Mouse (Mus musculus): ENCODE data around the gene Inpp4a.

The Inpp4a gene

DNA sequence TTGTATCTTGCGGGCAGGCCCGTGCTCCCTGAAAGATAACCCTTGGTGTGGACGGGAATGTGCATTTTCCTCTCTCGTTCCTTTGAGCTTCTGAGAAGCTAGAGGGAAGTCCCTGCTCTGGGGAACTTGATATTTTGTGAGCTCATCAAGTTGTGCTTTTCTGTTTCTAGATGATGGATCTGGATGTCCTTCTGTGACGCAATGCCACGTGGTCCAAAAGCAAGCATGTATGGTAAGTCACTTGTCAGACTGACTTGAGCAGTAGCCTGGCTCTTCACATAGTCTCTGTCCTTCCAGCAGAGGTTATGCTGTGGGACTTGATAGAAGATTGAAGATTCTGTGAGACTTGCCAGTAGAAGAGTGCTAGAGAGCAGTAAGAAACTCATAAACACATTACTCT lies 57.5 kb downstream of the Inpp4a start:
- DNase-seq (ENCODE audit: low spot score in 2 of 2), result no peak

- DNase-seq (ENCODE audit: low spot score in 2 of 2), result no peak
Measured at GRCm38 (mm10) chr1:37358621-37359020, 59.0 kb downstream of the Inpp4a start.

DNA sequence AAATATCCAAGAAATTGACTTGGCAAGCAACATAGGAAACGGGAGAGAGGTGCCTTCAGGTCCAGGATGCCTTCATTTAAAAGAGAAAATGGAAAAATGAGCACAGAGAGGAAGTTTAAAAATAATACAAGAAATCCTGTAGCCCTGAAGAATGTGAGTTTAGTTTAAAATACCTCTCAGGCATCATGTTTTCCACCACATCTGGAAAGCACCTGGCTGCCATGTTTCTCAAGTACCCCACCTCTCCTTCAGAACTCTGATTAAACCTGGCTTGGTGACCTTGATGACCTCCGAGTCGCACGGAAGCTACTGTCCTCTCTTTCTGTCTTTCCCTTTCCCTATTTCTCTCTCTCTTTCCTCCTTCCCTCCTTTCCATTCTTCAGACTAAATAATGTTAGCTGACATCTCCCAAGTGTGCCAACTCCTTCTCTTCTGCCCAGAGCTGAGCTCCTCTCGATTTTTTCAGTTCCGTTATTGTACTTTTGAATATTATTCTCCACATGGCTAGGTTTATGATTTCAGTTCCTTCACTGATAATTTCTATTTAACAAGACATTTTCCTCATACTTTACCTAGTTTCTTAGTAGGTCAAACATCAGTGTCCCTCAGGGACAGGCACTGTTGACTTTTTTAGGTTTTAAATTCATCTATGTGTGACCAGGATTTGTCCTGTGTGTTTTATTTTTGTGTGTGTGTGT lies 59.9 kb downstream of the Inpp4a start:
- no peak for DNase-seq (ENCODE audit: low spot score in 2 of 2)

DNA sequence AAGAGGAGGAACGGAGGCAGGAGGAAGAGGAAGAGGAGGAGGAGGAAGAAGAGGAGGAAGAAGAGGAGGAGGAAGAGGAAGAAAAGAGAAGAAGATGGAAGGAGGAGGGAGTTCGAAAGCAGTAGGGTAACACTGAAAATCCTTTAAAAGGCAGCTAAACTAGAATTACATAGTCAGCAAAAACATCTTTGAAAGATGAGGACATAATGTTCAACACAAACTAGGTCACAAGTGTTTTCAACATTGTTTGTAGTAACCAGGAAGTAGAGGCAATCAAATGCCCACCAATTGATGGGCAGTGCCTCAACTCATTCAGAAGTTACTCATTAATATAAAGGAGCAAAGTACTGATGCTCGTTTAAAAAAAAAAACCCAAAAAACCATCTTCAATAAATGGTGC lies 61.1 kb downstream of the Inpp4a start:
- DNase-seq (ENCODE audit: low spot score in 2 of 2), result no peak

DNA sequence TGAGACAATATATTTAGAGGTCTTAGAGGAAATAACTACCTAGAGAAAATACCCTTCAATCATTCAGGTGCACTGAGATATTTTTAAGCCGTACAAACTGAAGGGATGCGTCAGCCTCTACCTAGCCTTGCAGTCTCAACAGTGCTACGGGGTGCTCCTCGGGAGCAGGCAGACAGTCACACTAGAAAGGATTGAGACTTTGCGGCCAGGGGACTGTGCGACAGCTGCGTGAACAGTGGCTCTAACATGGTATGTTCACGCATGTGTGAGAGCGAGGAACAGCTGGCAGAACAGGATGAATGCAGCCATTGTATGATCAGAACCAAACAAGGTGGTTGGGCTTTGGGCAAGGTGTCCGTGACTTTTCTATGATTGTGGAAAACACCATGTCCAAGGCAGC lies 63.1 kb downstream of the Inpp4a start:
- no peak for DNase-seq (ENCODE audit: low spot score in 2 of 2)

DNA sequence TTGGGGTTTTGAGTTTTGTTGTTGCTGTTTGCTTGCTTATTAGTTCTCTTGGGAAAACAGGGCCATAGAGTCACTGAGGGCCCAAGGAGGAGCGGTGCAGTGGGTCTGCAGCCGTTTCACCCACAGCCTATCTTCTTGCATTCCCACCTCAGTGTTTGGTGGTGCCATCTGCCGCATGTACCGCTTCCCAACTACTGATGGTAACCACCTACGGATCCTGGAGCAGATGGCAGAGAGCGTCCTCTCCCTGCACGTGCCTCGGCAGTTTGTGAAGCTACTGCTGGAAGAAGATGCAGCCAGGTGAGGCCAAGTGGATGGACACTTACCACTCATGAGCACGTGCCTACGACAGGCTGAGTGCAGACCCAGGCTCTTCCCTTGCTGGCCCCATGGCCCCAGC lies 68.5 kb downstream of the Inpp4a start:
- DNase-seq (ENCODE audit: low spot score in 2 of 2), result no peak

DNA sequence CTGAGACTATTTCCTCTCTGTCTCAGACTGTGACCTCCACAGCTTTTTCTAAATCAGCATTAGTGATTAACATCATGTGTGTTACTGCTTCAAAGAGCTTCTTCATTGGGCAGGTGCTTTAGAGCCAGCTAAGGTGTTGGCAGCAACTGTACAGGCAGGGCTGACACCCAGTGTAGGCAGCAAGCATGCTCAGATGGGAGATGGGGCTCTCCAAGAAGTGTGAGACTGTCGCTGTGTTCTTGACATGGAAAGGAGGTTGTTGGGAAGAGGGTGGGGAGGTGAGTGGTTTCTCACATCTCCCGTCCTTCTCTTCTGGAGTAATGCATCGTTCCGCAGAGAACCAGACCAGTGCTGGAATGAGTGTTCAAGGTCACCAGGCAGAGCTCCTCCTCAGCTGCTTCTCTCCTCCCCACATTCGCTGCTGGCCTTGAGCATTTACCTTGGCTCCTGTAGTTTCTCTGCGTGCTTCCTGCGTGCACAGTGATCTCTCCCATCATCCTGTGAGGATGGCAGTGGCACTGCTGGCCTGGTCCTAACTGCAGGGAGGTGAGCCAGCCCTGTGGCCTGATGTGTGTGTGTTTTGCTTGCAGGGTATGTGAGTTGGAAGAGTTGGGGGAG lies 69.2 kb downstream of the Inpp4a start:
- no peak for DNase-seq (ENCODE audit: low spot score in 2 of 2)

- DNase-seq (ENCODE audit: low spot score in 2 of 2), result no peak
Measured at GRCm38 (mm10) chr1:37376177-37376576, 76.5 kb downstream of the Inpp4a start.

GRCm38 (mm10) chr1:37376751-37377150 lies 77.1 kb downstream of the Inpp4a start:
- DNase-seq (ENCODE audit: low spot score in 2 of 2), result no peak

- no peak for DNase-seq (ENCODE audit: low spot score in 2 of 2)
Measured at GRCm38 (mm10) chr1:37378095-37378494, 78.4 kb downstream of the Inpp4a start.

GRCm38 (mm10) chr1:37379536-37379935 lies 79.9 kb downstream of the Inpp4a start:
- DNase-seq (ENCODE audit: low spot score in 2 of 2), result no peak

GRCm38 (mm10) chr1:37380913-37381312 lies 81.2 kb downstream of the Inpp4a start:
- no peak for DNase-seq (ENCODE audit: low spot score in 2 of 2)

DNA sequence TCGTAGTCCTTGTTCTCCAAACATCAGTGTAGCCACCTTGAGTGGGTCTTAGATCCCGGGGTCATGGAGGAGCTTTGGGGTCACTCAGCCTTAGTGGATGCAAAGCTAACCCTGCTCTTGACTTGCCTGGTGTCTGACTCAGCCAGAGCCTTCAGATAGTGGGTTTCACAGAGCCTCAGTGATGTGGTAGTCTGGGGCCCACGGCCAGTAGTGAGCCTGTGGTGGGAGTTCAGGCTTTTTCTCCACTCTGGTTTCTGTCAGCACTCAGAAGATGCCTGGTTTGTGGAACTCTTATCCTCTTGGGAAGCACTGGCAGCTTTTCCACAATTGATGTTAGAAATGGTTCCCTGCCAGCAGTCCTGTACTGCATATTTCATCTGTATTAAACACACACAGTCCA lies 84.6 kb downstream of the Inpp4a start:
- DNase-seq (ENCODE audit: low spot score in 2 of 2), result no peak

- DNase-seq (ENCODE audit: low spot score in 2 of 2), result no peak
Measured at GRCm38 (mm10) chr1:37386448-37386971, 86.8 kb downstream of the Inpp4a start.

DNA sequence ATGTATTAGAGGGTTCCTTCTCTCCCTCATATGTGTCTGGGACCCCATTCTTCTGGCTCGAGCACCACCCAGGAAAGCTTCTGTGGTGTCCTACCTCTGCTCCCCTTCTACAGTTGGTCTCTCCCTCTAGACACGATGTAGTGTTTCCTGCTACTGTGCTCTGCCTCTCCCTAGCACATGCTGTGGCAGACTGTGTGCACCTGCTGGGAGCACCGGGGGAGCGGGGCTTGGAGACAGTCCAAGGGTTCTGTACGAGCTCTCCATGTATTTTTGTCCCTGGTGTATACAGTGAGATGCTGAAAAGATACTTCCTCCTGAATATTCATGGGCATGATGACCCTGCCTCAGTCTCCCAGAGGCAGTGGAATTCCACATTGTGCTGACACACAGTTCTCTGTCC lies 93.5 kb downstream of the Inpp4a start:
- DNase-seq (ENCODE audit: low spot score in 2 of 2), result no peak

GRCm38 (mm10) chr1:37396481-37396880 lies 96.8 kb downstream of the Inpp4a start:
- DNase-seq (ENCODE audit: low spot score in 2 of 2), result no peak

- DNase-seq (ENCODE audit: low spot score in 2 of 2), result no peak
Measured at GRCm38 (mm10) chr1:37398961-37399360, 99.3 kb downstream of the Inpp4a start.

DNA sequence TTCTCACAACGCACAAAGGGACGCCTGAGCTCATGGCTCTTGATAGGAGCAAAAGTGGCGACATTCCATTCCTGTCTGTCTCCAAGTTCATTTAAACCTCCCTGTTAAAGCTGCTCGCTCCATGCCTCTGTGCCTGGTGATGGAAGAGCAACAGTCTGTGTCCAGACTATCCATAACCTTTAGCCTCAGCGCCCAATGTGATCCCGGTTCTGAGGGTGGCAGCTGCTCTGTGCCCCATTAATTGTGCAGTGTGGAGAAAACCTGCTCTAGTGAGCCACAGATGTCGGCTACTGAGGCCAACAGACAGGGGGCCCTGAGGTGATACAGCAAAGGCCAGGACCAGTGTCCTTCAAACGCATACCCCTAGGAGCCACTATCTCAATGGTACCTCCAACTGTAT lies 100.1 kb downstream of the Inpp4a start:
- no peak for DNase-seq (ENCODE audit: low spot score in 2 of 2)

DNA sequence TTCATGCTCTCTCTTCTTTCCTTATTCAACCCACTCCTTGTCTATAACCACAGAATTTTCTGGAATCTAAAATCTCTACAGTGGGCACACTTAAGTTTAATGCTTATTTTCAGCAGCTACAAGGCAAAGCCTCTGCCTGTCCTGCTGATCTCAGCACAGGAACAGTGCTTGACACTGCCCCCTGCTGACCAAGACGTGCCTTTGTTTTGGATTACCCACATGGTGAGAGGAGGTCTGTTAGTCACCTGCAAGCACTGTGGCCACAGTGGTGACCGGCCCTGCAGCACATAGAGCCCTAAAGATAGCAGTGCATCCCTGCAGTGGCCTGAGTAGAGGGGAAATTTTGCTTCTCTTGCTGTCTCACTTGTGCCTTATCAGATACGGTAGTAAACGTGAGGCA lies 102.0 kb downstream of the Inpp4a start:
- peak in 1 of 2 experiments; percentile 43 for DNase-seq (ENCODE audit: low spot score in 2 of 2)

DNA sequence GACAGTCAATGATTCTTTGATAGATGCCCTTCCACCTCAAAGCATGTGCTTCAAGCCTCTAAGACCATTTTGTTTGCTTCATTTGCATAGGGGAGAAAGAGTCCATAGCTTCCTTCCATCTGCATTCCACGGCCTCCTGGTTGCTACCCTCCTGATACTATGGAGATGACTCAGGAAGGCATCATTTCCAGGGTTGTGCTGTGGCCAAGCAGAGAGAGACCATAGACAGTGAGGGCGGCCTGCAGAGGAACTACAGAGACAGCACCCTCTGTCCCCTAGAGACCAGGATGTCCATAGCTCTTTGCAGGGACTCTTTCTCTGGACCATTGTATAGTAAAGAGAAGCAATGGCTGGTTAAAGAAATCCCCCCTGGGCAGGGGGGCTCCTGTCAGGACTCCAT lies 105.5 kb downstream of the Inpp4a start:
- DNase-seq (ENCODE audit: low spot score in 2 of 2), result no peak

DNA sequence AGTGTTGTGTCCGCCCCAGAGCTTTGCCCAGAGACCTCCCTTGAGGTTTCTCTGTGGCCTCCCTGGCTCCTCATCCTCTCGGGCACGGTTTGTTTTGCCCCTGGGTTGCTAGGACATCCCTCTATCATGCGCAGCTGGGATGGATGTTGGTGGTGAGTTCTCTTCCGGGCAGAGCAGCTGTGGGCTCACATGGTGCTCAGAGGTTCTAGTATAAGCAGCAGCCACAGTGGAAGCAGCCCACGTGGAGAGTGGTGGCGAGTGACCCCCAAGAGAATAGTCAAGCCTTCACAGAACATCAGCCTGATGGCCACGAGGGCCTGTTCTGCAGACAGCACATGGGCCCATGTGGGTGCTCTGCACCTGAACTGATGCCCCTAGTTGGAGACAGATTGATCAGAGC lies 107.6 kb downstream of the Inpp4a start:
- DNase-seq (ENCODE audit: low spot score in 2 of 2), result no peak

- no peak for DNase-seq (ENCODE audit: low spot score in 2 of 2)
Measured at GRCm38 (mm10) chr1:37408059-37408458, 108.4 kb downstream of the Inpp4a start.

DNA sequence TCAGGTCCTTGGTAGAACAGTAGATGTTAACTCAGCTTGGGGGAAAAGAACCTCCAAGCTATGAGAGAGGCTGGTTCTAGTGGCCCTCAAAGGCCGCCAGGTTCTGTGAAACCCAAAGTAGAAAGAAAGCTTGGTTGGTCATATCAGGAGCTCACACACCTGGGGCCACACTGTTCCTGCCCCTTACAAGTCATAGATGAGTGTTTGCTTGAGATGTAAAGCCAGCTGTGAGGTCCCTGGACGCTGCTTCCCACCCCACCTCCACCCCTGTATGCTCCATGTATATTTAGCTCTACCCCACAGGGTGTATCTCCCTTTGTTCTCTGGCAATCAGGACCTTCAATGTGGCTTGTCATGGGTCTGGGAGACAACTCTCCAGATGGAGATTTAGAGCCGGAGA lies 109.0 kb downstream of the Inpp4a start:
- no peak for DNase-seq (ENCODE audit: low spot score in 2 of 2)

DNA sequence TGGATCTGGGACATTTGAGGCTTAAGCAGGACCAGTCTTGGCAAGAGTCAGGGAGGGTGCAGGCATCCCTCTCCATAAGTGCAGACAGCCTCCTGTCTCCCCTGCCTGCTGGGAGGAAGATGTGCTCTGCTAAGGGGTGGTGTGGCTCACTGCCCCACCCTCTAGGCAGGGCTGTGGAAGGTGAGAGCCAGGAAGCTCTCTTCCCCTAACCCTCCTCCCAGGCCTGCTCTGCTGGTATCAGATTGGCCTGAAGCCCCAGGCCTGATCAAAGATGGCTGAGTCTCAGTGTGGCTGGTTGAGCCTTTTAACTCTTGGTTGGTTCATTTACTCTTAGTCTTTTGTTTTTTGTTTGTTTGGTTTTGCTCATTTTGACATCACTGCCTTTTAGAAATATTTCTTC lies 110.0 kb downstream of the Inpp4a start:
- DNase-seq (ENCODE audit: low spot score in 2 of 2), result no peak
